Mouse (Mus musculus): ENCODE data around the gene Srsf11.

The Srsf11 gene

DNA sequence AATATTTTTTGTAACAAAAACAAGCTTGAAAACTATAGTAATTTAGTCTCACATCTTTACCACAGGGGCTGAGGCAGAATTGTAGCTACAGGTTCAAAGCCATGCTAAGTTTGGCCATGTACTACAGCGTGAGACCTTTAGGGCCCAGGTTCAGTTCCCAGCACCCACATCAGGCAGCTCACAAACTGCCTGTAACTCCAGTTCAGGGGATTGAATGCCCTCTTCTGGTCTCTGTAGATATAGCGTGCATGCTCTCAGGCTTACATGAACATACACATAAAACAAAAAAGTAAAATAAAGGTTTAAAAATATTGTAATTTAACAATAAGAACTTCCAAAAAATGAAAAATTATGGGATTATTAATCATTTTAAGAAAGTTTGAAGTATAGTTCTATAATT lies 63.2 kb downstream of the Srsf11 start:
- DNase-seq, result no peak

DNA sequence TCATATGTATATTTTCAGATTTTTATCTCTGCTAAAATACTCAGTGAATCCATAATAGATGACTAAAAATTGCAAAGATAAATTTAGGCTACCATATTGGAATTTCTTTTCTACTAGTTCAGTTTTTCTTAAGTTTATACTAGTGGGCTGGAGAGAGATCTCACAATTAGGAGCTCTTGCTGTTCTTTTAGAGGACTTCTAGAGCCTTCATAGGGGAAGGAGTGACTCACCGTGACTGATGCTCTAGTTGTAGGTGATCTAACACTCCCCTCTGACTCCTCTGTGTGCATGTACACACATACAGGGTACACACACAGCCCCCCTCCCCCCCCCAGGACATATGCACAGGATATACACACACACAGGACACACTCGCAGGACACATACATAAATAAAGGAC lies 65.3 kb downstream of the Srsf11 start:
- DNase-seq, result no peak
